Mouse (Mus musculus) megakaryocyte, embryonic 14.5 days (primary cell): ENCODE measurements at regions not wholly inside any gene's neighbourhood (a gene's known extent, or its start where the extent isn't known, plus 50 kb on each side); places are given as distances from the start of the nearest gene placed in this dataset.

Source experiments
- H3K27me3 ChIP-seq: replicated peaks from 2 replicates; pipeline ENCODE3; 2012; ENCODE audit warnings: inconsistent platforms
- H3K36me3 ChIP-seq: replicated peaks from 2 replicates; pipeline ENCODE3; 2012; ENCODE audit warnings: low read length, inconsistent platforms, mixed read lengths
- H3K4me1 ChIP-seq: 2 replicates; pipeline ENCODE4 v1.6.1; 2012; ENCODE audit warnings: inconsistent platforms
- H3K4me3 ChIP-seq: replicated peaks from 2 replicates; pipeline ENCODE3; 2012; ENCODE audit warnings: moderate library complexity, mild to moderate bottlenecking, inconsistent platforms
- H3K9me3 ChIP-seq: 2 replicates; pipeline ENCODE4 v1.6.1; 2012; ENCODE audit warnings: inconsistent platforms
- FLI1 ChIP-seq: IDR thresholded peaks from 2 replicates; pipeline ENCODE4 v1.6.1; 2012; ENCODE audit warnings: low read length, inconsistent platforms, mixed read lengths
- GATA1 ChIP-seq: IDR thresholded peaks from 3 replicates; pipeline ENCODE4 v1.6.1; 2012; ENCODE audit warnings: mixed read lengths, low read length, inconsistent platforms, borderline replicate concordance

- peaks cover 22% of the 10 kb centered on the region for H3K27me3 ChIP-seq
- H3K4me1 ChIP-seq, result 0 out of 2 replicates have a peak, but pooled peaks cover 3% of the 10 kb centered on the region
- peaks cover 3% of the 10 kb centered on the region; the same call in 1 of the 2 replicates for H3K9me3 ChIP-seq
- H3K36me3 ChIP-seq, result no peaks in the 10 kb centered on the region
- no peak for TF ChIP-seq GATA1
- no peak overlapping the region for H3K4me3 ChIP-seq
Measured at GRCm38 (mm10) chr10:118975772-118976171, 105.8 kb upstream of the Dyrk2 start.

- H3K36me3 ChIP-seq, result no peaks in the 10 kb centered on the region
- H3K4me3 ChIP-seq, result no peak overlapping the region
- TF ChIP-seq FLI1 (no peak), GATA1 (no peak)
- 0 out of 2 replicates have a peak, but pooled peaks cover 2% of the 10 kb centered on the region for H3K4me1 ChIP-seq
- H3K27me3 ChIP-seq, result peaks cover 17% of the 10 kb centered on the region
- peaks cover 17% of the 10 kb centered on the region for H3K9me3 ChIP-seq
Measured at GRCm38 (mm10) chr10:118973324-118973723, 103.3 kb upstream of the Dyrk2 start.

GRCm38 (mm10) chr10:118972626-118973025 lies 102.6 kb upstream of the Dyrk2 start:
- Histone ChIP-seq H3K4me1 (no peaks in the 10 kb centered on the region), H3K4me3 (no peak overlapping the region), H3K27me3 (peaks cover 13% of the 10 kb centered on the region), H3K36me3 (no peaks in the 10 kb centered on the region), H3K9me3 (peaks cover 17% of the 10 kb centered on the region)
- TF ChIP-seq GATA1 (no peak), FLI1 (no peak)

- TF ChIP-seq FLI1 (no peak), GATA1 (no peak)
- Histone ChIP-seq H3K36me3 (no peaks in the 10 kb centered on the region), H3K9me3 (peaks cover 17% of the 10 kb centered on the region), H3K27me3 (peaks cover 3% of the 10 kb centered on the region), H3K4me1 (no peaks in the 10 kb centered on the region), H3K4me3 (no peak overlapping the region)
Measured at GRCm38 (mm10) chr10:118970457-118971175, 100.6 kb upstream of the Dyrk2 start.

- H3K4me1 ChIP-seq, result no peaks in the 10 kb centered on the region
- no peaks in the 10 kb centered on the region for H3K9me3 ChIP-seq
- no peak overlapping the region for H3K4me3 ChIP-seq
- no peaks in the 10 kb centered on the region for H3K36me3 ChIP-seq
- peaks cover 10% of the 10 kb centered on the region for H3K27me3 ChIP-seq
- TF ChIP-seq FLI1 (no peak), GATA1 (no peak)
Measured at GRCm38 (mm10) chr10:118961713-118962181, 91.7 kb upstream of the Dyrk2 start.

- H3K4me1 ChIP-seq, result no peaks in the 10 kb centered on the region
- no peaks in the 10 kb centered on the region for H3K36me3 ChIP-seq
- H3K9me3 ChIP-seq, result no peaks in the 10 kb centered on the region
- peaks cover 15% of the 10 kb centered on the region for H3K27me3 ChIP-seq
- H3K4me3 ChIP-seq, result no peak overlapping the region
- TF ChIP-seq GATA1 (no peak), FLI1 (no peak)
Measured at GRCm38 (mm10) chr10:118960076-118960475, 90.1 kb upstream of the Dyrk2 start.

- TF ChIP-seq FLI1, result no peak
- TF ChIP-seq GATA1, result no peak
- no peak overlapping the region for H3K4me3 ChIP-seq
- H3K36me3 ChIP-seq, result no peaks in the 10 kb centered on the region
- no peaks in the 10 kb centered on the region for H3K9me3 ChIP-seq
- peaks cover 15% of the 10 kb centered on the region for H3K27me3 ChIP-seq
- no peaks in the 10 kb centered on the region for H3K4me1 ChIP-seq
Measured at GRCm38 (mm10) chr10:118959623-118960022, 89.6 kb upstream of the Dyrk2 start.

- Histone ChIP-seq H3K9me3 (no peaks in the 10 kb centered on the region), H3K4me3 (no peak overlapping the region), H3K4me1 (no peaks in the 10 kb centered on the region), H3K27me3 (peaks cover 18% of the 10 kb centered on the region), H3K36me3 (no peaks in the 10 kb centered on the region)
- TF ChIP-seq GATA1 (no peak), FLI1 (no peak)
Measured at GRCm38 (mm10) chr10:118956352-118956751, 86.3 kb upstream of the Dyrk2 start.

- H3K4me3 ChIP-seq, result no peak overlapping the region
- no peaks in the 10 kb centered on the region for H3K36me3 ChIP-seq
- peaks cover 13% of the 10 kb centered on the region for H3K27me3 ChIP-seq
- H3K4me1 ChIP-seq, result no peaks in the 10 kb centered on the region
- H3K9me3 ChIP-seq, result no peaks in the 10 kb centered on the region
- no peak for TF ChIP-seq GATA1
- no peak for TF ChIP-seq FLI1
Measured at GRCm38 (mm10) chr10:118953440-118953839, 83.4 kb upstream of the Dyrk2 start.

- peaks cover 13% of the 10 kb centered on the region for H3K27me3 ChIP-seq
- H3K36me3 ChIP-seq, result no peaks in the 10 kb centered on the region
- H3K9me3 ChIP-seq, result no peaks in the 10 kb centered on the region
- no peaks in the 10 kb centered on the region for H3K4me1 ChIP-seq
- TF ChIP-seq GATA1 (no peak), FLI1 (no peak)
- no peak overlapping the region for H3K4me3 ChIP-seq
Measured at GRCm38 (mm10) chr10:118952756-118953155, 82.7 kb upstream of the Dyrk2 start.
